Mouse (Mus musculus): Measurements from ENCODE around the gene Tas2r125.
"Not testable (repeated sequence)": the region's sequence is repeated elsewhere in the genome, so short reads cannot be mapped to it uniquely, and the experiment has no call there.

Gene Tas2r125

GRCm38 (mm10) chr6:132909351-132909750 is at the start of gene Tas2r125:
Gene Tas2r125, plus strand, starts transcription at chr6:132909651.
- in situ Hi-C loops (cut with MboI, MseI) = no loop called here

GRCm38 (mm10) chr6:132867708-132868107 is 41.7 kb upstream of the Tas2r125 start, which contains the start of gene Tas2r110:
Gene Tas2r110, plus strand, starts transcription at chr6:132868008.
- in situ Hi-C loops (cut with MboI, MseI) = no loop called here

- in situ Hi-C loops (cut with MboI, MseI) = no loop called here
Observed at GRCm38 (mm10) chr6:132892711-132893110, 16.7 kb upstream of the Tas2r125 start, which contains the start of gene Tas2r113. Gene Tas2r113, plus strand, starts transcription at chr6:132893011.

GRCm38 (mm10) chr6:132941376-132941775 is 31.9 kb downstream of the Tas2r125 start:
- in situ Hi-C loops (cut with MboI, MseI) = not testable (repeated sequence)

GRCm38 (mm10) chr6:132950802-132951201 is 41.4 kb downstream of the Tas2r125 start, which contains the start of gene Tas2r129:
Gene Tas2r129, plus strand, starts transcription at chr6:132951102.
- in situ Hi-C loops (cut with MboI, MseI) = no loop called here

GRCm38 (mm10) chr6:132957819-132958218 is 48.4 kb downstream of the Tas2r125 start, which contains the start of gene Tas2r131:
Gene Tas2r131, minus strand, starts transcription at chr6:132957919.
- in situ Hi-C loops (cut with MboI, MseI) = no loop called here
